ENCODE assay signal across 22 mouse cellular contexts in genomic region chr3:136189661-136190228, GRCm38 (mm10).
DNase-seq lines count a peak whose midpoint lies in the region; ATAC-seq and TF ChIP-seq lines count a peak whose summit lies in the region.
"Had no signal": no experiment of that assay in that cellular context is flagged by ENCODE, and none has a peak within 500 bp of the region (broad histone marks: within the 10 kb centered on the region; RNA-seq: fewer than 3 reads in every experiment).

No protein-coding gene starts in this region.

- H3K4me3 ChIP-seq in hindbrain, embryonic 11.5 days (ENCODE audit: low read depth, low read length) = no peak overlapping the region
- no peak overlapping the region for H3K4me3 ChIP-seq in hindbrain, postnatal 0 days (ENCODE audit: low read length)
- no peak overlapping the region for H3K4me3 ChIP-seq in neural tube, embryonic 11.5 days (ENCODE audit: low read depth, low read length)
- H3K4me3 ChIP-seq in neural tube, embryonic 15.5 days (replicated peaks) = no peak overlapping the region
- no peak overlapping the region for H3K4me3 ChIP-seq in hindbrain, embryonic 14.5 days (replicated peaks; ENCODE audit: low read length)
- H3K4me3 ChIP-seq in midbrain, embryonic 16.5 days (ENCODE audit: low read depth, low read length) = no peak overlapping the region
- H3K4me3 ChIP-seq: embryonic facial prominence, embryonic 10.5 days; heart, adult 2 months; heart, embryonic 15.5 days; hindbrain, embryonic 15.5 days had no signal

- H3K4me2 ChIP-seq in hindbrain, embryonic 11.5 days (replicated peaks; ENCODE audit: low read depth, low read length) = no peak overlapping the region
- H3K4me2 ChIP-seq in hindbrain, postnatal 0 days (ENCODE audit: low read depth, low read length) = no peak overlapping the region
- no peak overlapping the region for H3K4me2 ChIP-seq in neural tube, embryonic 11.5 days (ENCODE audit: low read depth)
- H3K4me2 ChIP-seq in neural tube, embryonic 15.5 days = no peak overlapping the region
- H3K4me2 ChIP-seq in hindbrain, embryonic 14.5 days (replicated peaks) = no peak overlapping the region
- no peak overlapping the region for H3K4me2 ChIP-seq in midbrain, embryonic 16.5 days (ENCODE audit: low read length)
- H3K4me2 ChIP-seq: heart, embryonic 11.5 days; heart, embryonic 15.5 days; hindbrain, embryonic 15.5 days had no signal

- no peak for TF ChIP-seq CTCF in hindbrain, postnatal 0 days (IDR thresholded peaks at IDR 0.05; ENCODE audit: low read depth)

- H3K27ac ChIP-seq in hindbrain, embryonic 11.5 days (ENCODE audit: low read depth, low read length) = no peak overlapping the region
- H3K27ac ChIP-seq in hindbrain, postnatal 0 days = no peak overlapping the region
- H3K27ac ChIP-seq in neural tube, embryonic 11.5 days (ENCODE audit: low read depth, low read length) = no peak overlapping the region
- H3K27ac ChIP-seq in neural tube, embryonic 15.5 days (replicated peaks) = no peak overlapping the region
- H3K27ac ChIP-seq in hindbrain, embryonic 14.5 days = no peak overlapping the region
- no peak overlapping the region for H3K27ac ChIP-seq in midbrain, embryonic 16.5 days (ENCODE audit: low read length)
- H3K27ac ChIP-seq: embryonic facial prominence, embryonic 10.5 days; heart, adult 2 months; heart, embryonic 15.5 days; hindbrain, embryonic 15.5 days had no signal

- DNase-seq in hindbrain, embryonic 11.5 days (ENCODE audit: low spot score) = no peak
- no peak for DNase-seq in hindbrain, postnatal 0 days (ENCODE audit: low spot score)
- no peak for DNase-seq in neural tube, embryonic 11.5 days (ENCODE audit: low spot score)
- no peak for DNase-seq in hindbrain, embryonic 14.5 days (ENCODE audit: low spot score)
- DNase-seq in lung, postnatal 4 days = no peak
- no peak for DNase-seq in adrenal gland, postnatal 25 days
- DNase-seq: adrenal gland, postnatal 14 days; cerebellum, adult 2 months; cerebellum, postnatal 10 days; forebrain, postnatal 0 days; gastrocnemius, postnatal 14 days; heart, adult 2 months; heart, postnatal 14 days had no signal

- 90% methylated on average over 1 of the region's 1 CpGs for WGBS in hindbrain, embryonic 11.5 days
- 74% methylated on average over 1 of the region's 1 CpGs for WGBS in hindbrain, postnatal 0 days
- WGBS in neural tube, embryonic 11.5 days = 86% methylated on average over 1 of the region's 1 CpGs
- 75% methylated on average over 1 of the region's 1 CpGs for WGBS in neural tube, embryonic 15.5 days
- WGBS in hindbrain, embryonic 14.5 days = 79% methylated on average over 1 of the region's 1 CpGs
- WGBS in midbrain, embryonic 16.5 days = 56% methylated on average over 1 of the region's 1 CpGs

- H3K9me3 ChIP-seq in hindbrain, embryonic 11.5 days (ENCODE audit: control insufficient read depth, low read length) = no peaks in the 10 kb centered on the region
- H3K9me3 ChIP-seq in hindbrain, postnatal 0 days (ENCODE audit: low read length) = no peaks in the 10 kb centered on the region
- H3K9me3 ChIP-seq in neural tube, embryonic 11.5 days (ENCODE audit: control insufficient read depth, low read length) = no peaks in the 10 kb centered on the region
- no peaks in the 10 kb centered on the region for H3K9me3 ChIP-seq in neural tube, embryonic 15.5 days (replicated peaks)
- no peaks in the 10 kb centered on the region for H3K9me3 ChIP-seq in hindbrain, embryonic 14.5 days (ENCODE audit: control insufficient read depth, low read length)
- no peaks in the 10 kb centered on the region for H3K9me3 ChIP-seq in midbrain, embryonic 16.5 days (replicated peaks; ENCODE audit: control insufficient read depth, low read length, poor library complexity, severe bottlenecking)
- H3K9me3 ChIP-seq: embryonic facial prominence, embryonic 10.5 days; heart, embryonic 15.5 days; hindbrain, embryonic 15.5 days had no signal

- H3K27me3 ChIP-seq in hindbrain, embryonic 11.5 days (ENCODE audit: control insufficient read depth, insufficient read depth, low read length) = no peaks in the 10 kb centered on the region
- no peaks in the 10 kb centered on the region for H3K27me3 ChIP-seq in hindbrain, postnatal 0 days (ENCODE audit: insufficient read depth, low read length)
- H3K27me3 ChIP-seq in neural tube, embryonic 11.5 days (ENCODE audit: control insufficient read depth, insufficient read depth, low read length) = no peaks in the 10 kb centered on the region
- H3K27me3 ChIP-seq in neural tube, embryonic 15.5 days (replicated peaks) = no peaks in the 10 kb centered on the region
- H3K27me3 ChIP-seq in hindbrain, embryonic 14.5 days (ENCODE audit: control insufficient read depth, insufficient read depth, low read length) = no peaks in the 10 kb centered on the region
- H3K27me3 ChIP-seq in midbrain, embryonic 16.5 days (ENCODE audit: control insufficient read depth, insufficient read depth, low read depth, low read length) = no peaks in the 10 kb centered on the region
- H3K27me3 ChIP-seq: CH12.LX; heart, embryonic 15.5 days; hindbrain, embryonic 15.5 days had no signal

- H3K4me1 ChIP-seq in hindbrain, embryonic 11.5 days (replicated peaks; ENCODE audit: control insufficient read depth, insufficient read depth, low read length) = no peaks in the 10 kb centered on the region
- no peaks in the 10 kb centered on the region for H3K4me1 ChIP-seq in hindbrain, postnatal 0 days (ENCODE audit: insufficient read depth, low read length)
- no peaks in the 10 kb centered on the region for H3K4me1 ChIP-seq in neural tube, embryonic 11.5 days (ENCODE audit: control insufficient read depth, insufficient read depth, low read length)
- H3K4me1 ChIP-seq in neural tube, embryonic 15.5 days = no peaks in the 10 kb centered on the region
- H3K4me1 ChIP-seq in hindbrain, embryonic 14.5 days (replicated peaks; ENCODE audit: control insufficient read depth, insufficient read depth, low read length) = no peaks in the 10 kb centered on the region
- peaks cover 3% of the 10 kb centered on the region; the same call in 1 of the 2 replicates for H3K4me1 ChIP-seq in midbrain, embryonic 16.5 days (ENCODE audit: control insufficient read depth, insufficient read depth, low read length)
- H3K4me1 ChIP-seq: embryonic facial prominence, embryonic 10.5 days; heart, embryonic 15.5 days; hindbrain, embryonic 15.5 days had no signal

- no peaks in the 10 kb centered on the region for H3K36me3 ChIP-seq in hindbrain, embryonic 11.5 days (ENCODE audit: control insufficient read depth, insufficient read depth, low read length)
- H3K36me3 ChIP-seq in hindbrain, postnatal 0 days (ENCODE audit: insufficient read depth, low read length) = no peaks in the 10 kb centered on the region
- H3K36me3 ChIP-seq in neural tube, embryonic 11.5 days (ENCODE audit: control insufficient read depth, insufficient read depth, low read length) = no peaks in the 10 kb centered on the region
- H3K36me3 ChIP-seq in neural tube, embryonic 15.5 days = no peaks in the 10 kb centered on the region
- no peaks in the 10 kb centered on the region for H3K36me3 ChIP-seq in hindbrain, embryonic 14.5 days (replicated peaks; ENCODE audit: control insufficient read depth, insufficient read depth)
- H3K36me3 ChIP-seq in midbrain, embryonic 16.5 days (ENCODE audit: control insufficient read depth, insufficient read depth, low read length) = no peaks in the 10 kb centered on the region
- H3K36me3 ChIP-seq: embryonic facial prominence, embryonic 10.5 days; heart, embryonic 15.5 days; hindbrain, embryonic 15.5 days had no signal

- ATAC-seq in hindbrain, embryonic 11.5 days (ENCODE audit: low FRiP score) = peak; percentile 83
- no peak for ATAC-seq in hindbrain, postnatal 0 days
- ATAC-seq in neural tube, embryonic 11.5 days (ENCODE audit: insufficient read depth, low FRiP score, low TSS enrichment) = peak; percentile 67; the same call in 1 of the 2 replicates
- no peak for ATAC-seq in neural tube, embryonic 15.5 days (ENCODE audit: low FRiP score)
- ATAC-seq in hindbrain, embryonic 14.5 days (ENCODE audit: low FRiP score) = peak; percentile 79; the same call in 1 of the 2 replicates
- ATAC-seq in midbrain, embryonic 16.5 days = 0 out of 2 replicates have a peak, but pooled peaks have one; percentile 54
- ATAC-seq: activated CD4-positive, CD25-positive, alpha-beta regulatory T cell, adult 4 months; forebrain, postnatal 0 days; Patski had no signal

- no peak overlapping the region for H3K9ac ChIP-seq in hindbrain, embryonic 11.5 days (ENCODE audit: low read depth, low read length)
- H3K9ac ChIP-seq in hindbrain, postnatal 0 days (replicated peaks; ENCODE audit: low read length) = no peak overlapping the region
- no peak overlapping the region for H3K9ac ChIP-seq in neural tube, embryonic 11.5 days (ENCODE audit: low read length)
- no peak overlapping the region for H3K9ac ChIP-seq in neural tube, embryonic 15.5 days (replicated peaks)
- H3K9ac ChIP-seq in hindbrain, embryonic 14.5 days = no peak overlapping the region
- H3K9ac ChIP-seq in midbrain, embryonic 16.5 days (ENCODE audit: low read depth, low read length) = no peak overlapping the region
- H3K9ac ChIP-seq: forebrain, postnatal 0 days; heart, embryonic 15.5 days; hindbrain, embryonic 15.5 days had no signal

Comparison
In these comparisons a context has a peak if more than half of its experiments do, and no peak if none do; other contexts are left out.
1. ATAC-seq: peak in hindbrain, embryonic 11.5 days (single experiment), neural tube, embryonic 11.5 days (single experiment), hindbrain, embryonic 14.5 days (single experiment) and midbrain, embryonic 16.5 days (single experiment); none in hindbrain, postnatal 0 days (single experiment) and neural tube, embryonic 15.5 days (single experiment).